Mouse (Mus musculus) B cell, adult 62 days (primary cell): ENCODE measurements around the gene Myh13. TPM values are rescaled to one million over a fixed set of nuclear protein-coding genes. Genes with fewer than 3 reads are reported as not detected.

ENCODE experiments used
- total RNA-seq: library from RNA; stranded (reverse); gene quantifications from 4 replicates; pipeline ENCODE4 v1.2.4, GENCODE M21; 2023

The Myh13 gene
- total RNA-seq: not detected in 4 replicates

GRCm38 (mm10) chr11:67321358-67321757 lies at the start of gene Myh13:
Gene Myh13, plus strand, starts transcription at chr11:67321658.

GRCm38 (mm10) chr11:67276601-67277174 lies 44.8 kb upstream of the Myh13 start, which contains the start of gene Myh8:
Gene Myh8, plus strand, starts transcription at chr11:67277124.

Other genes with a start within 250 kb of the Myh13 start
- gene Myh3, start 243.4 kb upstream of the Myh13 start, total RNA-seq: 0.12 to 0.13 TPM in 2 of 4 replicates, not detected in the others
- gene Myh2, start 150.6 kb upstream of the Myh13 start, total RNA-seq: not detected in 4 replicates
- not detected in 4 replicates for gene Myh1, start 121.6 kb upstream of the Myh13 start, total RNA-seq
- gene Myh4, start 83.6 kb upstream of the Myh13 start, total RNA-seq: not detected in 4 replicates
- gene Myh8, start 44.5 kb upstream of the Myh13 start, total RNA-seq: not detected in 4 replicates
- gene Gas7, start 133.8 kb downstream of the Myh13 start, total RNA-seq: 1.2 to 4.4 TPM (median 3.2 TPM) in 4 replicates